Mouse (Mus musculus) activated CD4-positive, CD25-positive, alpha-beta regulatory T cell, adult 4 months (primary cell): ENCODE results near the gene Mrps35. TPM values are rescaled to one million over a fixed set of nuclear protein-coding genes. Genes with fewer than 3 reads are reported as not detected.

ENCODE experiments used
- ATAC-seq: one replicate; pipeline ENCODE4 v1.8.0; 2017
- polyA plus RNA-seq, 2 experiments: library from polyadenylated mRNA; unstranded; fragments of 100-300 nt; shearing (Covaris generic); gene quantifications; one replicate each; pipeline ENCODE4 v1.2.1; 2017

Gene Mrps35
- 10 to 100 TPM; 92.3 to 93.8 TPM for polyA plus RNA-seq

- peak; percentile 96 for ATAC-seq
Measured at GRCm38 (mm10) chr6:147042291-147043290, at the start of gene Mrps35. Mrps35 (plus strand) TSS chr6:147042764.

- no peak for ATAC-seq
Measured at GRCm38 (mm10) chr6:146994236-146994635, 48.3 kb upstream of the Mrps35 start.

GRCm38 (mm10) chr6:146995391-146995790 is 47.2 kb upstream of the Mrps35 start:
- ATAC-seq, result no peak

GRCm38 (mm10) chr6:146995878-146996277 is 46.7 kb upstream of the Mrps35 start:
- no peak for ATAC-seq

- ATAC-seq, result no peak
Measured at GRCm38 (mm10) chr6:146997006-146997405, 45.6 kb upstream of the Mrps35 start.

- no peak for ATAC-seq
Measured at GRCm38 (mm10) chr6:146998710-146999109, 43.9 kb upstream of the Mrps35 start.

- no peak for ATAC-seq
Measured at GRCm38 (mm10) chr6:146999302-146999701, 43.3 kb upstream of the Mrps35 start.

- ATAC-seq, result no peak
Measured at GRCm38 (mm10) chr6:146999755-147000154, 42.8 kb upstream of the Mrps35 start.

GRCm38 (mm10) chr6:147008148-147008547 is 34.4 kb upstream of the Mrps35 start:
- ATAC-seq, result peak; percentile 54

- ATAC-seq, result no peak
Measured at GRCm38 (mm10) chr6:147010358-147010757, 32.2 kb upstream of the Mrps35 start.

- ATAC-seq, result no peak
Measured at GRCm38 (mm10) chr6:147010811-147011520, 31.6 kb upstream of the Mrps35 start.

GRCm38 (mm10) chr6:147011555-147011954 is 31.0 kb upstream of the Mrps35 start:
- ATAC-seq, result no peak

- ATAC-seq, result no peak
Measured at GRCm38 (mm10) chr6:147011977-147012376, 30.6 kb upstream of the Mrps35 start.

GRCm38 (mm10) chr6:147013546-147013945 is 29.0 kb upstream of the Mrps35 start:
- ATAC-seq, result no peak

GRCm38 (mm10) chr6:147017906-147018305 is 24.7 kb upstream of the Mrps35 start:
- ATAC-seq, result no peak

- no peak for ATAC-seq
Measured at GRCm38 (mm10) chr6:147018364-147018763, 24.2 kb upstream of the Mrps35 start.

GRCm38 (mm10) chr6:147021181-147021580 is 21.4 kb upstream of the Mrps35 start:
- ATAC-seq, result no peak

GRCm38 (mm10) chr6:147022375-147023132 is 20.0 kb upstream of the Mrps35 start:
- no peak for ATAC-seq

- ATAC-seq, result no peak
Measured at GRCm38 (mm10) chr6:147023133-147023395, 19.5 kb upstream of the Mrps35 start.

- no peak for ATAC-seq
Measured at GRCm38 (mm10) chr6:147023568-147023967, 19.0 kb upstream of the Mrps35 start.

- ATAC-seq, result no peak
Measured at GRCm38 (mm10) chr6:147024761-147025160, 17.8 kb upstream of the Mrps35 start.

GRCm38 (mm10) chr6:147028396-147028795 is 14.2 kb upstream of the Mrps35 start:
- ATAC-seq, result no peak

GRCm38 (mm10) chr6:147029591-147029990 is 13.0 kb upstream of the Mrps35 start:
- ATAC-seq, result no peak
